Mouse (Mus musculus): ENCODE measurements around the gene Smyd4. TPM values are rescaled to one million over a fixed set of nuclear protein-coding genes. Genes with fewer than 3 reads are reported as not detected.

Gene Smyd4
- polyA plus RNA-seq, 1 experiment from 2014 or later, result 13.4 TPM

GRCm38 (mm10) chr11:75453991-75454930 is 106.0 kb downstream of the Smyd4 start, which contains the start of gene Wdr81:
Gene Wdr81, minus strand, starts transcription at chr11:75454717.
- H3K9ac ChIP-seq, result peak within 1 kb of the TSS; percentile 72
- 2% methylated on average over 56 of the region's 56 CpGs for WGBS
- no peaks in the 10 kb centered on the region for H3K27me3 ChIP-seq
- H3K27ac ChIP-seq, result peak within 1 kb of the TSS; percentile 61; the same call in 1 of the 2 replicates
- H3K9me3 ChIP-seq (replicated peaks), result no peaks in the 10 kb centered on the region
- peak within 1 kb of the TSS; percentile 70 for H3K4me3 ChIP-seq
- peak within 1 kb of the TSS; percentile 97 for H3K4me2 ChIP-seq
- ATAC-seq (replicated peaks; ENCODE audit: insufficient number of reproducible peaks, insufficient read depth, low FRiP score, low read depth), result peak; percentile 92
- no peaks in the 10 kb centered on the region for H3K36me3 ChIP-seq
- H3K4me1 ChIP-seq (replicated peaks), result peaks cover 28% of the 10 kb centered on the region

Small RNAs within 50 kb of the gene (microRNA-seq; reads per million reads assigned to microRNA genes)
- gene Gm47300, result not detected

Other genes with a start within 250 kb of the Smyd4 start
- 11.0 and 18.0 TPM in 2 replicates for gene Hic1, start 178.9 kb upstream of the Smyd4 start, polyA plus RNA-seq (2015; fragmentation: Nextera tagmentation; extraction: Ambion mirVana)
- 14.4 and 17.5 TPM in 2 replicates for gene Ovca2, start 169.6 kb upstream of the Smyd4 start, polyA plus RNA-seq (2015; fragmentation: Nextera tagmentation; extraction: Ambion mirVana)
- gene Dph1, start 157.2 kb upstream of the Smyd4 start, polyA plus RNA-seq (2015; fragmentation: Nextera tagmentation; extraction: Ambion mirVana), result 17.2 and 20.5 TPM in 2 replicates
- gene Rtn4rl1, start 154.7 kb upstream of the Smyd4 start, polyA plus RNA-seq (2015; fragmentation: Nextera tagmentation; extraction: Ambion mirVana), result 12.4 and 13.1 TPM in 2 replicates
- 83.6 and 86.2 TPM in 2 replicates for gene Rpa1, start 109 bp upstream of the Smyd4 start, polyA plus RNA-seq (2015; fragmentation: Nextera tagmentation; extraction: Ambion mirVana)
- 34.7 and 54.2 TPM in 2 replicates for gene Serpinf1, start 74.3 kb downstream of the Smyd4 start, polyA plus RNA-seq (2015; fragmentation: Nextera tagmentation; extraction: Ambion mirVana)
- 0.35 and 4.3 TPM in 2 replicates for gene Serpinf2, start 91.2 kb downstream of the Smyd4 start, polyA plus RNA-seq (2015; fragmentation: Nextera tagmentation; extraction: Ambion mirVana)
- gene Wdr81, start 106.3 kb downstream of the Smyd4 start, polyA plus RNA-seq (2015; fragmentation: Nextera tagmentation; extraction: Ambion mirVana), result 3.1 and 4.5 TPM in 2 replicates
- 7.9 and 13.4 TPM in 2 replicates for gene Tlcd2, start 113.3 kb downstream of the Smyd4 start, polyA plus RNA-seq (2015; fragmentation: Nextera tagmentation; extraction: Ambion mirVana)
- 24.8 and 37.1 TPM in 2 replicates for gene Prpf8, start 138.4 kb downstream of the Smyd4 start, polyA plus RNA-seq (2015; fragmentation: Nextera tagmentation; extraction: Ambion mirVana)
- 7.7 and 9.2 TPM in 2 replicates for gene Rilp, start 161.7 kb downstream of the Smyd4 start, polyA plus RNA-seq (2015; fragmentation: Nextera tagmentation; extraction: Ambion mirVana)
- gene Scarf1, start 165.1 kb downstream of the Smyd4 start, polyA plus RNA-seq (2015; fragmentation: Nextera tagmentation; extraction: Ambion mirVana), result 10.4 and 13.0 TPM in 2 replicates
- 2.6 and 5.1 TPM in 2 replicates for gene Slc43a2, start 183.3 kb downstream of the Smyd4 start, polyA plus RNA-seq (2015; fragmentation: Nextera tagmentation; extraction: Ambion mirVana)
- gene Pitpna, start 239.7 kb downstream of the Smyd4 start, polyA plus RNA-seq (2015; fragmentation: Nextera tagmentation; extraction: Ambion mirVana), result 63.4 and 75.2 TPM in 2 replicates